Mouse (Mus musculus) CH12.LX (cell line): ENCODE measurements at regions not wholly inside any gene's neighbourhood (a gene's known extent, or its start where the extent isn't known, plus 50 kb on each side); places are given as distances from the start of the nearest gene placed in this dataset.

Source experiments
- DNase-seq: peaks from one replicate; pipeline ENCODE4 v3.0.0-alpha.2; 2013; ENCODE audit errors: extremely low read depth
- H3K27ac ChIP-seq: 2 replicates; pipeline ENCODE4 v1.5.1; 2012; ENCODE audit warnings: low read depth, mild to moderate bottlenecking, control low read depth, moderate library complexity; ENCODE audit not compliant: insufficient read depth
- H3K27me3 ChIP-seq: replicated peaks from 2 replicates; pipeline ENCODE3; 2012; ENCODE audit warnings: inconsistent platforms
- H3K36me3 ChIP-seq, 2 experiments: replicated peaks in 1 of 2; 2 replicates each; pipeline versions ENCODE3 to v1.6.1; 2012; ENCODE audit warnings: inconsistent platforms in 1 of 2, low read length in 1 of 2, mild to moderate bottlenecking in 1 of 2, mixed read lengths in 1 of 2, moderate library complexity in 1 of 2; ENCODE audit not compliant: control insufficient read depth in 1 of 2, insufficient read depth in 1 of 2
- H3K4me1 ChIP-seq, 2 experiments: 2 replicates each; pipeline ENCODE4 v1.6.1; 2012; ENCODE audit warnings: inconsistent platforms in 1 of 2, moderate library complexity in 1 of 2; ENCODE audit not compliant: insufficient read depth in 2 of 2, control insufficient read depth in 1 of 2
- H3K4me2 ChIP-seq: 2 replicates; pipeline ENCODE4 v1.6.1; 2012; ENCODE audit warnings: low read depth, mild to moderate bottlenecking, control low read depth; ENCODE audit not compliant: poor library complexity, insufficient read depth, severe bottlenecking
- H3K4me3 ChIP-seq, 3 experiments: fragments of 150-350 bp in 1 of 3; sonication (generic) in 1 of 3; replicated peaks in 1 of 3; 2 replicates each; pipeline versions ENCODE3 to v1.5.1; 2011 to 2012; ENCODE audit warnings: low read depth in 2 of 3, low read length in 2 of 3, mild to moderate bottlenecking in 2 of 3, moderate library complexity in 2 of 3, control low read depth in 1 of 3, improper control_type of control experiment in 1 of 3, inconsistent platforms in 1 of 3, mixed read lengths in 1 of 3; ENCODE audit not compliant: poor library complexity in 1 of 3
- H3K79me2 ChIP-seq: replicated peaks from 2 replicates; pipeline ENCODE4 v1.6.1; 2012; ENCODE audit warnings: mild to moderate bottlenecking, moderate library complexity; ENCODE audit not compliant: control insufficient read depth, poor library complexity, insufficient read depth, severe bottlenecking; ENCODE audit errors: extremely low read depth
- H3K9ac ChIP-seq: 2 replicates; pipeline ENCODE4 v1.6.1; 2012; ENCODE audit warnings: low read depth, mild to moderate bottlenecking, control low read depth, moderate library complexity; ENCODE audit not compliant: insufficient read depth
- H3K9me3 ChIP-seq: replicated peaks from 2 replicates; pipeline ENCODE3; 2012; ENCODE audit warnings: low read length, inconsistent platforms, mixed read lengths
- BHLHE40 ChIP-seq: IDR thresholded peaks from 2 replicates; pipeline ENCODE4 v1.6.1; 2011; ENCODE audit warnings: mild to moderate bottlenecking, low read depth, low read length, improper control_type of control experiment
- CHD1 ChIP-seq: IDR thresholded peaks from 2 replicates; pipeline ENCODE4 v1.6.1; 2012; ENCODE audit warnings: low read depth, low read length, improper control_type of control experiment, inconsistent platforms
- EP300 ChIP-seq: IDR thresholded peaks from 2 replicates; pipeline ENCODE4 v1.6.1; 2011; ENCODE audit warnings: low read length, improper control_type of control experiment
- ETS1 ChIP-seq: conservative IDR thresholded peaks from 2 replicates; pipeline ENCODE4 v1.6.1; 2012; ENCODE audit warnings: low read depth, mild to moderate bottlenecking, inconsistent platforms, low read length, improper control_type of control experiment, moderate library complexity
- GABPA ChIP-seq: IDR thresholded peaks from 2 replicates; pipeline ENCODE4 v1.6.1; 2012; ENCODE audit warnings: low read depth, low read length, improper control_type of control experiment, inconsistent platforms; ENCODE audit not compliant: insufficient replicate concordance
- HCFC1 ChIP-seq: IDR thresholded peaks from 2 replicates; pipeline ENCODE4 v1.6.1; 2012; ENCODE audit warnings: low read depth, mild to moderate bottlenecking, inconsistent platforms, low read length, improper control_type of control experiment
- IRF4 ChIP-seq: IDR thresholded peaks from 2 replicates; pipeline ENCODE4 v1.6.1; 2014; ENCODE audit warnings: low read depth, mild to moderate bottlenecking, inconsistent platforms, low read length, improper control_type of control experiment
- JUN ChIP-seq: IDR thresholded peaks from 2 replicates; pipeline ENCODE4 v1.6.1; 2011; ENCODE audit warnings: low read depth, mild to moderate bottlenecking, low read length, improper control_type of control experiment, moderate library complexity; ENCODE audit not compliant: insufficient read depth
- JUND ChIP-seq: conservative IDR thresholded peaks from 2 replicates; pipeline ENCODE4 v1.6.1; 2011; ENCODE audit warnings: low read depth, low read length, improper control_type of control experiment
- KAT2A ChIP-seq: IDR thresholded peaks from 2 replicates; pipeline ENCODE4 v1.6.1; 2012; ENCODE audit warnings: low read length, improper control_type of control experiment, inconsistent platforms; ENCODE audit not compliant: insufficient replicate concordance
- MAX ChIP-seq: IDR thresholded peaks from 2 replicates; pipeline ENCODE4 v1.6.1; 2011; ENCODE audit warnings: low read length, improper control_type of control experiment
- MEF2A ChIP-seq: IDR thresholded peaks from 2 replicates; pipeline ENCODE4 v1.6.1; 2014; ENCODE audit warnings: low read depth, mild to moderate bottlenecking, inconsistent platforms, low read length, improper control_type of control experiment, borderline replicate concordance
- MXI1 ChIP-seq: IDR thresholded peaks from 2 replicates; pipeline ENCODE4 v1.6.1; 2011; ENCODE audit warnings: mild to moderate bottlenecking, low read depth, low read length, improper control_type of control experiment
- MYC ChIP-seq: IDR thresholded peaks from 2 replicates; pipeline ENCODE4 v1.6.1; 2011; ENCODE audit warnings: low read depth, mild to moderate bottlenecking, improper control_type of control experiment, low read length
- NRF1 ChIP-seq: IDR thresholded peaks from 2 replicates; pipeline ENCODE4 v1.6.1; 2014; ENCODE audit warnings: low read depth, mild to moderate bottlenecking, inconsistent platforms, low read length, improper control_type of control experiment, moderate library complexity
- PAX5 ChIP-seq: IDR thresholded peaks from 2 replicates; pipeline ENCODE4 v1.6.1; 2012; ENCODE audit warnings: low read length, inconsistent platforms, mixed read lengths
- RAD21 ChIP-seq: IDR thresholded peaks from 2 replicates; pipeline ENCODE4 v1.6.1; 2011; ENCODE audit warnings: low read depth, mild to moderate bottlenecking, low read length, improper control_type of control experiment, moderate library complexity
- RCOR1 ChIP-seq: conservative IDR thresholded peaks from 2 replicates; pipeline ENCODE4 v1.6.1; 2012; ENCODE audit warnings: low read depth, mild to moderate bottlenecking, inconsistent platforms, low read length, improper control_type of control experiment
- SIN3A ChIP-seq: IDR thresholded peaks from 2 replicates; pipeline ENCODE4 v1.6.1; 2012; ENCODE audit warnings: low read length, improper control_type of control experiment, inconsistent platforms
- SMC3 ChIP-seq: IDR thresholded peaks from 2 replicates; pipeline ENCODE4 v1.6.1; 2011; ENCODE audit warnings: low read depth, low read length, improper control_type of control experiment
- TBP ChIP-seq: conservative IDR thresholded peaks from 2 replicates; pipeline ENCODE4 v1.6.1; 2011; ENCODE audit warnings: low read depth, low read length, improper control_type of control experiment
- TCF12 ChIP-seq: IDR thresholded peaks from 2 replicates; pipeline ENCODE4 v1.6.1; 2014; ENCODE audit warnings: low read depth, mild to moderate bottlenecking, inconsistent platforms, low read length, improper control_type of control experiment
- ZC3H11A ChIP-seq: IDR thresholded peaks from 2 replicates; pipeline ENCODE4 v1.6.1; 2012; ENCODE audit warnings: low read depth, mild to moderate bottlenecking, inconsistent platforms, low read length, improper control_type of control experiment
- ZKSCAN1 ChIP-seq: IDR thresholded peaks from 2 replicates; pipeline ENCODE4 v1.6.1; 2012; ENCODE audit warnings: low read depth, inconsistent platforms, low read length, improper control_type of control experiment, borderline replicate concordance
- ZNF384 ChIP-seq: IDR thresholded peaks from 2 replicates; pipeline ENCODE4 v1.6.1; 2012; ENCODE audit warnings: low read depth, low read length, improper control_type of control experiment, inconsistent platforms
- dilution Hi-C: fragments of 300-500 bp; cut with MboI; formaldehyde crosslinking; loops from 2 replicates; pipeline ENCODE4 v1.14.3; 2020; ENCODE audit warnings: low sequenced_read_pairs; ENCODE audit not compliant: extremely low pct_unique_long_range_greater_than_20kb, extremely low pct_ligation_motif_present
- in situ Hi-C: fragments of 300-500 bp; cut with MboI; formaldehyde crosslinking; loops from 3 replicates; pipeline ENCODE4 v1.14.3; 2019; ENCODE audit warnings: low sequenced_read_pairs, low pct_ligation_motif_present, low pct_unique_long_range_greater_than_20kb, mixed read lengths

- in situ Hi-C loops (no loop called here), dilution Hi-C loops (no loop called here)
- Histone ChIP-seq H3K9me3 (no peaks in the 10 kb centered on the region), H3K36me3 (no peaks in the 10 kb centered on the region), H3K4me2 (no peak overlapping the region), H3K79me2 (no peaks in the 10 kb centered on the region), H3K4me1 (no peaks in the 10 kb centered on the region), H3K27me3 (no peaks in the 10 kb centered on the region), H3K9ac (no peak overlapping the region), H3K27ac (no peak overlapping the region), H3K4me3 (no peak overlapping the region)
- TF ChIP-seq TBP (no peak), CHD1 (no peak), BHLHE40 (no peak), EP300 (no peak), MEF2A (no peak), JUND (no peak), ZNF384 (no peak), TCF12 (no peak), RCOR1 (no peak)
- no peak for DNase-seq
Observed at GRCm38 (mm10) chr6:18674584-18675250, 160.1 kb upstream of the Cttnbp2 start.

- H3K4me2 ChIP-seq = no peak overlapping the region
- dilution Hi-C loops (no loop called here), in situ Hi-C loops (no loop called here)
- no peak for TF ChIP-seq SIN3A
- TF ChIP-seq MAX = no peak
- no peak for TF ChIP-seq MXI1
- no peak for TF ChIP-seq MEF2A
- no peak for TF ChIP-seq GABPA
- TF ChIP-seq RCOR1 = no peak
- TF ChIP-seq PAX5 = no peak
- no peak for TF ChIP-seq ETS1
- no peak for TF ChIP-seq JUN
- no peak for TF ChIP-seq BHLHE40
- TF ChIP-seq ZC3H11A = no peak
- no peak for TF ChIP-seq RAD21
- no peak for TF ChIP-seq ZKSCAN1
- no peak for TF ChIP-seq HCFC1
- no peak for TF ChIP-seq MYC
- TF ChIP-seq KAT2A = no peak
- TF ChIP-seq IRF4 = no peak
- no peak for TF ChIP-seq EP300
- TF ChIP-seq SMC3 = no peak
- TF ChIP-seq NRF1 = no peak
- no peaks in the 10 kb centered on the region for H3K36me3 ChIP-seq
- no peak overlapping the region for H3K27ac ChIP-seq
- no peak overlapping the region for H3K4me3 ChIP-seq
- no peaks in the 10 kb centered on the region for H3K27me3 ChIP-seq
- no peak for DNase-seq
- H3K9ac ChIP-seq = no peak overlapping the region
- H3K9me3 ChIP-seq = no peaks in the 10 kb centered on the region
- H3K4me1 ChIP-seq = no peaks in the 10 kb centered on the region
- H3K79me2 ChIP-seq = no peaks in the 10 kb centered on the region
Observed at GRCm38 (mm10) chr6:18677131-18677530, 162.5 kb upstream of the Cttnbp2 start.
